Mouse (Mus musculus): ENCODE measurements around the gene Gm17359.

- TF ChIP-seq CTCF (IDR thresholded peaks at IDR 0.05; ENCODE audit: low read depth, low read length) (no peak), GATA1 (IDR thresholded peaks at IDR 0.05; ENCODE audit: borderline replicate concordance, low read length) (no peak), POLR2AphosphoS5 (IDR thresholded peaks at IDR 0.05; ENCODE audit: insufficient replicate concordance, low read depth, low read length) (no peak)
These were observed 6.7 kb downstream of the Gm17359 start for GRCm38 (mm10) chr3:79342961-79343735.
